Mouse (Mus musculus) liver, adult (tissue): ENCODE results near the gene 2510039O18Rik.

Experiments used
- GATA4 ChIP-seq: IDR thresholded peaks from 2 replicates; pipeline ENCODE4 v1.6.1; 2014; ENCODE audit warnings: mild to moderate bottlenecking, low read length; ENCODE audit not compliant: insufficient replicate concordance

Gene 2510039O18Rik

DNA sequence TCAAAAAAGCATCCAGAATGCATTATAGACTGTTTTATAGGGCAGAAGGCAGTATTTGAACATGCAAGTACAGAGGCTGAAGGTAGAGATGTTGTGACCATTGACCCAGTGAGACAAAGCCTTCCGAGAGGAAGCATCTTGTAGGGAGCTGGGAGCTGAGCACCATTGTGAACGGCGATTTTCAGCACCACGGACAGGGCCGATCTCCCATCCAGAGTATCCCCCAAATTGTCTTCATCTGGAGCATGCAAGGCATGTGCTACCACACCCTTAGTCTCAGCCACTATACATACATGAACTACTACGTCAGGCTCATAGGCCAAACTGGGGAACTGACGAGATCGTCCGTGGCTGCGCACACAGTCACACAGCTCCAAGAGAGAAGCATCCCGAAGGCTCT, 16.4 kb downstream of the 2510039O18Rik start:
- no peak for TF ChIP-seq GATA4

DNA sequence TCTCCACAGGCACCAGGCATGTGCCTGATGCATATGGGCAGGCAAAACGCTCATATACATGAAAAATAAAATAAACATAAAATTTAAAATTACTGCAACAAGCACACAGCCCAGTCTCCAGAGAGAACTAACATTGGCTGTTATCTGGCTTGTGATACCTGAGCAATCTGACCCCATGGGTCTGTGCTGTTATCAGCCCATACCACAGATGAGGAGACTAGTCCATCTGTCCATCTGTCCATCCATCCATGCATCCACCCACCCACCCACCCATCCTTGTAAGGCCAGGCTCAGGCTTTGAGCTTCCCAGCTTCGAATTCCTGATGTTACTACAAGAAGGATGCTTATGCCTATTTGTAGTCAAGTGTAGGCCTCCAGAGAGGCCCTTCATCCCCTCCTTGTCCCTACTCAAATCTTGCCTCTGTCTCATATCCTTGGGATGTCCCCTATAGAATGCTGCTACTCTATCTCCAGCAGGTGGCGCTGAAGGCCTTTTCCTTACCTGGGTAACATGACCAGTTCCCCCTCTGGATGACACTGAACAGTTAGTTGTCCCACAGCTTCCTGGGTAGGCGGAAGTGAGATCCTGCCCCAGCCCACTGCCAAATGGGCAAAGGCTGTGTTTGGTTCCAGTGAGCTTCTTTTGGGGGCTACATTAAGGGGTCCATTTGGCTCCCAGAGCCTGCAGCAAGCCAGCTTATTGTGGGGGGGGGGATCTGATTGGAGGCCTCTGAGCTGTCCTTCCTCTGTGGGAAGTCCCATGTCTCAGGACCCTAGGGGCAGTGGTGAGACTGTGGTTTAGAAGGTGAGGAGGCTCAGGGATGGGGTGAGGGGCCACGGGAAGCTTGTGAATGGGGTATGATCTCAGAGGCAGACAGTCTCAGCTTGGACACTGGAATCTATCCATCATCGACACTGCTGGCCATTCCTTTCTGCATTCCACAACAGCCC, 19.5 kb downstream of the 2510039O18Rik start:
- no peak for TF ChIP-seq GATA4

DNA sequence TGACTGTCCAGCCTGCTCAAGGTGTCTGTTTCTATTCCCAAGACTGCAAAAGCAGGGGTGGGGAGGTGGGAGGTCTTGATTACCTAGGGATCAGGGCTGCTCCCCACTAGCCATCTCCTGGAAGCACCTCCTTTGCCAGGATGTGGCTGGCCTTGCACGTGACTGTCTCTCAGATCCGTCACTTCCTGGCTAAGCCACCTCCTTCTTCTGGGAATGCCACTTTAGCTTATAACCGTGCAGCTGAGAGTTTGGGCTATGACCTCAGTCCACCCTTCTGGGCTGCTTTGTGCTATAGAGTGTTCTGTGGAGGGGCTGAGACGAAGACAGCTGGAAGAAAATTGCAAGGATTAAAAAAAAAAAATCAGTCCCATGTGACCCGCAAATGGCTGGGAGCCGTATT, 22.1 kb downstream of the 2510039O18Rik start:
- TF ChIP-seq GATA4 = no peak

DNA sequence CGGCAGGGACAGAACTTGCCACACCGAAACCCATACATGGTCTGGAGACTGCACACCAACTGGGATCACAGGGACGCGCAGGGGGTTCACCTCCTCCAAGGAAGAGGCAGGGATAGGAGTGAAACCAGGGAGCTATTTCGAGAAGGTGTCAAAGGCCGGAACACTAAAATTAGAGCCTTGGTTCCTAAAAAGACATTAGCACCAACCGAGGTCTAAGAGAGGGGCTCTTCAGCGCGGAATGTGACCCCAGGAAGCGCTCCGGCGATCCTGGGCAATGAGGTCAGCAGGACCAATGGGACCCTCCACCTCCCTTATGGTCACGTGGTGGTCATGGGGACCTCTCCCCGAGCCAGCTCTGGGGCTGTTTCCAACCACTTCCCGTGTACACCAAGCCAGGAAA, 22.9 kb downstream of the 2510039O18Rik start:
- TF ChIP-seq GATA4 = no peak

DNA sequence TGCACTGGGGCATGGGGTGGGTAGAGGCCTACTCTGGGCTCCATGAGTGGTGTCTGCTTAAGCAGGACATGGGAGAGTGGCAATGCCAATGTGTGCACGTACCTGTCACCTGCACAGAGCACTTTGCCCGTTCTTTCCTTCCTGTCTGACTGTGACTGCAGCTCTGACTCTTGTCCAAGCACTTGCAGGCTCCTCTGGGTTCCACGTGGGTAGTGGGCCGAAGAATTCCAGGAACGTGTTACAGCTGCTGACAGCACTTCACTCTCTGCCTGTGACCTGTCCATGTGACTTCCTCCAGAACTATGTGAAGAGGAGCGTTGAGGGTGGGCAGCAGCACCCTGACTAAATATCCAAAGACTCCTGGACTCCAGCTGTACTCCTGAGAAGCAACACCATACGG, 25.0 kb downstream of the 2510039O18Rik start:
- no peak for TF ChIP-seq GATA4

DNA sequence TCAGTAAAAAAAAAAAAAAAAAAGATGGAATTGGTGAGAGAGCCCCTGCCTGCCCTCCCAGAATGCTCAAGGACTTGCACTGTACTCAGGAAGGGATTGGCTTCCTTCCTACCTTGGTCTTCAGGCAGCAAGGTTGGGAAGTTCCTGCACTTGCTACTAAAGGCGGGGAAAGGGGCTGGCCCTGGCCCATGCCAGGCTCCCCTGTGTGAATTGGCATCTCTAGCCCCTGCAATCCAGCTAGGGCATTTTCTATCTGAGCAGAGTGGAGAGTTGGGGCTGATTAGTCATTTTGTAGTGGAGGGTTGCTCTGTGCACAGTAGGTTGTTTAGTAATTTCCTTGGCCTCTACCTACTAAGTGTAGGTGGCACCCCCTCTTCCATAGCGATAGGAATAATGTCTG, 28.1 kb downstream of the 2510039O18Rik start:
- no peak for TF ChIP-seq GATA4

DNA sequence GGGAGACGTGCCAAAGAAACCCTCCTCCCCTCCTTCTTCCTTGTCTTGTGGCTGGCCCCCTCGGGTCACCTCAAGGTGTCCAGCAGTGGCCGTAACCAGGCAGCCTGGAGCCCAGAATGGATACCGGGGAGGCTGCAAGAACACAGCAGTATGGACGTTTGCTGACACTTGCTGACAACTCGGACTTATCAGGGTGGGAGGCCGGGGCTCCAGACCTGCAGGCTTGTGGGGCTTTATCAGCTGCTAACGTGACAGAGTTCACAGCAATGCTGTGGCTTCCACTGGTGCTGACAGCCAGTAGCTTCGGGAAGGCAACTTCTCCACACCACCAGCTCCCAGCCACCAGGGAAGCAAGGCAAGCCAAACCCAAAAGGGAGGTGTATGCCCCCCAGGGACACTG, 28.6 kb downstream of the 2510039O18Rik start:
- TF ChIP-seq GATA4 = no peak

DNA sequence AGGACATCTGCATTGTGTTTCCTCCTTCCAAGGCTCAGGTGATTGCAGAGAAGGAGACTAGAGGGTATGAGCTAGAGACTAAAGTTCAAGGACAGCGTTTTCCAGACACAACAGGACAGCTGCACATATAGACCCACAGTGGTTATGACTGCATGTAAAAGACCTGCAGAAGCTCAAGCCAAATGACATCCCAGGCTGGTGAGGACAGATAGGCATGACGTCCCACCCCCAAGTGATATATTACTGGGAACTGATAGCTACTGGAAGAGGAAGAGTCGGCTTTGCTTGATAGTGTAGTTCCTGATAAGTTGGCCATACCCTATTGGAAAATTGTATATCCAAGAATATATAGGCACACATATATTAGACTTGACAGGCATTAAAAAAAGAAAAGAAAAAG, 35.5 kb downstream of the 2510039O18Rik start:
- no peak for TF ChIP-seq GATA4

DNA sequence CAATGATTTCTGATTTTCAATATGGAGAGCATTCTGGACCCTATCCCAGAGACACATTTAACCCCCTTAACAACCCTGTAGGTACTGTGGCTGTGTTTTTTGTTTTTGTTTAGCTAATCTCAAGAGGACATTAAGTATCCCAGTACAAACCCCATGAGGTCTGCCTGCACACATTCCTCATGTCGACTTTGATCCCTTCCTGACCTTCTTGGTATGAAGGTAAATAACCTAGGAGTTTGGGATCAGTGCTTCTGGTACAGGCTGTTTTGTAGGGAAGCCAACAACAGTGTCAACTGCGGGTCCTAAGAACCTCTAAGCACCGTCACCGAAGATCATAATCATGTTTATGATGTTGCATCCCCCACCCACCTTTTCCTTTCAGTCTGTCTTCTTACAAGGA, 37.0 kb downstream of the 2510039O18Rik start:
- no peak for TF ChIP-seq GATA4

DNA sequence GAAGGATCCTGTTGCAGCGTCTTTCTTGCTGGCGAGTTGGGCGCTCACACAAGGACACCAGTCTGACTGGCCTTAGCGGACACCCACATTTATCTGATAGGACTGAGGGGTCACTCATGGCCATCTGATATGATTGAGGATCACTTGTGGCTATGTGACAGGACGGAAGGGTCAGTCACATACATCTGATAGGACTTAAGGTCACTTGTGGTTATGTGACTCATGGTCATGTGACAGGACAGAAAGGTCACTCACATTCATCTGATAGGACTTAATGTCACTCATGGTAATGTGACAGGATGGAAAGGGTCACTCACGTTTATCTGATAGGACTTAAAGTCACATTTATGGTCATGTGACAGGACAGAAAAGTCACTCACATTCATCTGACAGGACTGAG, 37.7 kb downstream of the 2510039O18Rik start:
- no peak for TF ChIP-seq GATA4

DNA sequence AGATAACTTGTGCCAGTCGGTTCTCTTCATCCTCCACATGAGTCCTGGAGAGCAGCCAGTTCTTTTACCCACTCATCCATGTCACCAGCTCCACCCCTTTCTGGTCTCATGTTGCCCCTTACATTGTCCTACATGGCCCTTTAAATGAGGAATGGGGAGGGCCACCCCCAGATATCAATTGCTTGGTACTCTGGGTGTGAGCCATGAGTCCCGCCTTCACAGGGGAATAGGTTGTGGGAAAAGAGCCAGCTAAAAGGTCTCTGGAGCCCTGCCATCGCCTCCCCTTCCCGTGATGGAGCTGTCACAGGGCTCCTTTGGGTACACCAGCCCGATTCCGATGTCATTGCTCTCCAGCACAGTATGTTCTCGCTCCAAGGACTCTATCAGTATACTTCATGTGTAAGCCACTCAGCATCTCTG, 38.8 kb downstream of the 2510039O18Rik start:
- TF ChIP-seq GATA4 = no peak

DNA sequence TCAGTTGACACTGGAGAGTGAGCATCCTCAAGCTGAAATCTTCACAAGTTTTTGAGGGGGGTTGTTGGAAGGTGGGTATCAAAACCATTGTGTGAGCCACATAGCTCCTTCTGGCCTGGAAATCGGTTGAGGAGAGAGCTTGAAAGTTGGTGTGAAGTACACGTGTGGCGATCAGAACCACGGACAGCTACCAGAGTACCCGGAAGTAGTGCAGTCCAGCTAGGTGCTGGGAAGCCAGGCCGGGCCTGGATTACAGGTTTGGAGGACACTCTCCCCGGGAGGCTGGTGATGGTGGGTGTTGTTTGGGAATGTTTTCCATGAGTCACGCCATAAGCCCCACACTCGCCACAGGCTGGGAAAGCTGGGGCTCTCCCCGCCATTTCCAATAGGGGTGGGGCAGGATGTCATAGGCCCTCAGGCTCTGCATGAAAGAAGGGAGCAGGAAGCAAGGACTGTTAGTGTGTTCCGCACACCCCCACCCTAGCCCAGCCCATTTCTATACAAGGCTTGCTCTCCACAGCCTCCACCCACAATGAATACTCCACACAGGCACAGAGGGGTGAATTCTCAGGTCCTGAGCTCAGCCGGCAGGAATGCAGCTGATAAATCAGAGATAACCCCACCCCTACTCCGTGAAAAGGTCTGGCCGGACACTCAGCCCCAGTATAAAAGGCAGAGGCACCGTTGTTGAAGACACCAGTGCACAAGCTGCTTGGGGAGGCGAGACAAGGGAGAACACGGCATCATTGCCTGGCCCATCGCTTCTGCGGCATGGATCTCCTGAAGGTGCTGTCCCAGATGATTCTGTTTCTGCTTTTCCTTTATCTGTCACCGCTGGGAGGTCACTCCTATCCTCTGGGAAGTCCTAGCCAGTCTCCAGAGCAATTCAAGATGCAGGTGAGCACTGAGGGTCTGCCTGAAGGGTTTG, 44.8 kb downstream of the 2510039O18Rik start, which contains the start of gene Nppb:
Gene Nppb (plus strand): TSS at position 584 of the 928 bp plus-strand sequence.
- TF ChIP-seq GATA4 = no peak

DNA sequence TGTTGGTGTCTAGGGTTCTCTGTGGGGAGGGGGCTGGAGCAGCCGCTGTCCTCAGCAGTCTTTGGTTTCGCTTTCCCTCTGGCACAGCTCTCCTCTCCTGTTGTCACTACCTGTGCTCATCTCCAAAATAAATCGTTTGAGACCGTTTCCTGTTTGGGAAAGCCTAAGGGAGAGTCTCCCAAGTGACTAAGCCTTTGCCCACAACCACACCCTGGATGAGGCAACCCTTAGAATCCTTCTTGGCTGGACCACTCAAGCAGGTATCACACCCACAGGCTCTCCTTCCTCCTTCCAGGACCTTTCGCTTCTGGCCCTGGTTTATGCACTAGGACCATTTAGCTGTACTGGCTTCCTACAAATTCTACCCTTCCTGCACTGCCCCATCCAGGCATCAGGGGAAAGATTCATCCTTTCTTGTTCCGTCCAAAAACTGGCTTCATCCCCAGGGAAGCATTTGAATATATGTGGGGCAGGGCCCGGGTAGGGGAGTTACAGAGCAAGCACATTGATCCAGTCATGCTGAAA, 52.9 kb downstream of the 2510039O18Rik start:
- TF ChIP-seq GATA4 = no peak

DNA sequence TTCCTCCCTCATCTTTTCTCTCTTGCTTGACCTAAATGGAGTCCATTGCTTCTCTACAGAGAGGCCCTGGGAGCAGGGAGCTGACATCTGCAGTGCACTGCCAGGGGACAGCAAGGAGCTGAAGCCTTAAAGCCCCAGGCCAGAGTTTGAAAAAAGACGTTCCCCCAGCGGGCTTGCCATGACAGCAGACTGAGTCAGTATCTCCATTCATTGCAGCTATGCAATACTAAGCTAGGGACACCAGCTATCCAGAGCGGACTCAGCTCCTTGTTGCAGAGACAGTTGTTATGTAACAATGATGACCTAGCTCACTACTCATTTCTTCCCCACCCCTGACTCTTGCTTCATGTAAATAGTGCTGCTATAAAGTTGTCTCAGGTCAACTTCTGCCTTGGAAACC, 54.6 kb downstream of the 2510039O18Rik start:
- no peak for TF ChIP-seq GATA4
